Mouse (Mus musculus) E14TG2a.4 (cell line): Measurements from ENCODE around the gene Kdm2b.

Experiments
- CTCF ChIP-seq: conservative IDR thresholded peaks from 2 replicates; pipeline ENCODE4 v1.5.1; 2014; ENCODE audit warnings: low read length
- NANOG ChIP-seq: IDR thresholded peaks from 2 replicates; pipeline ENCODE4 v1.6.1; 2014; ENCODE audit warnings: borderline replicate concordance, low read length, mixed read lengths
- POU5F1 ChIP-seq: IDR thresholded peaks from 2 replicates; pipeline ENCODE4 v1.6.1; 2014; ENCODE audit warnings: low read length, borderline replicate concordance

DNA sequence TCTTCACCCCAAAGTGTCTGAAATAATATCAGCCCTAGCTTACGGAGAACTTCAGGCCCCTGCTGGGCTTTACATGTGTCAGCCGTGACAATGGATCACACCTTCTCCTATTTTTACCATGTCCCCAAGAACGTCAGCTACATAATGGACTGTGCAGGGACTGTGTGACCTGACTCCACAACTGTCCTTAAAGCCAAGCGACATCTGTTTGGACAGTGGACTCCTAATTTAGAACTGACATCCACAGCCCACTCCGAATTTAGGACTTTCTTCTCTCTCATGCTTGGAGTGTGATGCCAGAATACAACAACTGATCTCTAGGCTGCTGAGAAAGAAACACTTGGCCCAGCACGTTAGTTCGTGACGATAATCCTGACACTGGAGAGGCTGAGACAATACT, 62.5 kb downstream of the Kdm2b start:
- TF ChIP-seq CTCF (no peak), NANOG (no peak), POU5F1 (no peak)
